ENCODE assay signal across 9 mouse cellular contexts in genomic region chr7:45919083-45919671, GRCm38 (mm10). TPM values are rescaled to one million over a fixed set of nuclear protein-coding genes. Genes with fewer than 3 reads are reported as not detected.
DNase-seq lines count a peak whose midpoint lies in the region; TF ChIP-seq lines count a peak whose summit lies in the region.
"Had no signal": no experiment of that assay in that cellular context is flagged by ENCODE, and none has a peak within 500 bp of the region (broad histone marks: within the 10 kb centered on the region; RNA-seq: fewer than 3 reads in every experiment).

No protein-coding gene starts in this region.

- peak; percentile 36 for TF ChIP-seq CTCF in cerebellum, adult 2 months (IDR thresholded peaks at IDR 0.05; ENCODE audit: borderline replicate concordance, insufficient read depth, low read depth, low read length)
- peak; percentile 79 for TF ChIP-seq CTCF in spleen, adult 2 months (IDR thresholded peaks at IDR 0.05; ENCODE audit: extremely low read depth, insufficient read depth, insufficient read length, insufficient replicate concordance)

- DNase-seq in cerebellum, adult 2 months, result no peak
- DNase-seq in cerebellum, adult 9-11 months, result no peak
- no peak for DNase-seq in spleen, adult 2 months (ENCODE audit: low read depth in 1 of 2, low spot score in 2 of 2)
- no peak for DNase-seq in spleen, postnatal 36 days (ENCODE audit: low spot score in 2 of 2)
- DNase-seq in kidney, postnatal 4 days, result peak; percentile 33 to 49
- DNase-seq in thymus, postnatal 14 days, result peak; percentile 45
- DNase-seq in urinary bladder, postnatal 14 days (ENCODE audit: low spot score), result no peak
- no peak for DNase-seq in retina, postnatal 1 day

- H3K4me1 ChIP-seq in cerebellum, adult 2 months (ENCODE audit: control insufficient read depth, insufficient read depth, low read length), result no peaks in the 10 kb centered on the region
- H3K4me1 ChIP-seq in spleen, adult 2 months (ENCODE audit: control insufficient read depth, insufficient read depth, insufficient read length), result peaks cover 42% of the 10 kb centered on the region

- WGBS in cerebellum, adult 2 months, result 67% methylated on average over 14 of the region's 14 CpGs
- 75% methylated on average over 14 of the region's 14 CpGs for WGBS in spleen, adult 2 months

- H3K4me3 ChIP-seq in cerebellum, adult 2 months (replicated peaks; ENCODE audit: insufficient read depth, low read depth, low read length), result no peak overlapping the region
- no peak overlapping the region; the same call in 1 of the 2 replicates for H3K4me3 ChIP-seq in spleen, adult 2 months (ENCODE audit: extremely low read depth, insufficient read depth, insufficient read length)

- no peak for TF ChIP-seq POLR2A in cerebellum, adult 2 months (IDR thresholded peaks at IDR 0.05; ENCODE audit: borderline replicate concordance, insufficient read depth, low read length)
- TF ChIP-seq POLR2A in spleen, adult 2 months (IDR thresholded peaks at IDR 0.05; ENCODE audit: low read depth, low read length), result no peak

- no peaks in the 10 kb centered on the region for H3K27me3 ChIP-seq in cerebellum, adult 2 months (ENCODE audit: control insufficient read depth, insufficient read depth, low read length)
- no peaks in the 10 kb centered on the region for H3K27me3 ChIP-seq in spleen, adult 2 months (ENCODE audit: control insufficient read depth, insufficient read depth, low read length)
- H3K27me3 ChIP-seq: Patski had no signal

- no peak overlapping the region for H3K27ac ChIP-seq in cerebellum, adult 2 months (ENCODE audit: insufficient read depth, low read length)
- peak overlapping the region; percentile 93; the same call in 1 of the 2 replicates for H3K27ac ChIP-seq in spleen, adult 2 months (ENCODE audit: insufficient read depth, low read length)

- H3K36me3 ChIP-seq in spleen, adult 2 months (ENCODE audit: control insufficient read depth, insufficient read depth, low read length), result peaks cover 7% of the 10 kb centered on the region

RNA-seq across cellular contexts. Expression of gene Emp3, which starts 2.0 kb away (rescaled TPM):
- 5.4 and 6.5 TPM in 2 replicates for polyA plus RNA-seq in cerebellum, adult 2 months (2012; rRNA removed)
- 245 and 301 TPM in 2 replicates for polyA plus RNA-seq in spleen, adult 2 months (2012; rRNA removed)

RNA-seq across cellular contexts. Expression of gene Ccdc114, which starts 4.7 kb away (rescaled TPM):
- 3.4 and 5.1 TPM in 2 replicates for polyA plus RNA-seq in cerebellum, adult 2 months (2012; rRNA removed)
- polyA plus RNA-seq in spleen, adult 2 months (2012; rRNA removed), result 1.7 TPM in 2 replicates

RNA-seq across cellular contexts. Expression of gene Tmem143, which starts 22.4 kb away (rescaled TPM):
- 42.0 and 46.5 TPM in 2 replicates for polyA plus RNA-seq in cerebellum, adult 2 months (2012; rRNA removed)
- 16.6 and 24.5 TPM in 2 replicates for polyA plus RNA-seq in spleen, adult 2 months (2012; rRNA removed)

RNA-seq across cellular contexts. Expression of gene Syngr4, which starts 22.7 kb away (rescaled TPM):
- polyA plus RNA-seq in cerebellum, adult 2 months (2012; rRNA removed), result not detected in 2 replicates
- 0.28 and 0.56 TPM in 2 replicates for polyA plus RNA-seq in spleen, adult 2 months (2012; rRNA removed)

RNA-seq across cellular contexts. Expression of gene Grin2d, which starts 41.0 kb away (rescaled TPM):
- polyA plus RNA-seq in cerebellum, adult 2 months (2012; rRNA removed), result 14.9 and 16.4 TPM in 2 replicates
- 0.68 and 1.2 TPM in 2 replicates for polyA plus RNA-seq in spleen, adult 2 months (2012; rRNA removed)

Comparison
In these comparisons a context has a peak if more than half of its experiments do, and no peak if none do; other contexts are left out.
1. DNase-seq: peak in kidney, postnatal 4 days (2 of 2) and thymus, postnatal 14 days (single experiment); none in cerebellum, adult 2 months (0 of 2), cerebellum, adult 9-11 months (single experiment), spleen, adult 2 months (0 of 2), spleen, postnatal 36 days (0 of 2), urinary bladder, postnatal 14 days (single experiment) and retina, postnatal 1 day (single experiment).
2. RNA of gene Emp3, which starts 2.0 kb away (polyA plus RNA-seq): 245 to 301 TPM in spleen, adult 2 months; 5.4 to 6.5 TPM in cerebellum, adult 2 months; every median in the first group is over 10 times any median in the second.